Mouse (Mus musculus): ENCODE results near the gene Pou6f1.
"Not testable (repeated sequence)": the region's sequence is repeated elsewhere in the genome, so short reads cannot be mapped to it uniquely, and the experiment has no call there.

The Pou6f1 gene

GRCm38 (mm10) chr15:100621671-100622070 is 21.9 kb upstream of the Pou6f1 start:
- in situ Hi-C loops (cut with MboI, MseI), result not testable (repeated sequence)

- in situ Hi-C loops (cut with MboI, MseI), result no loop called here
These were observed 19.4 kb upstream of the Pou6f1 start for GRCm38 (mm10) chr15:100619200-100619599.

- in situ Hi-C loops (cut with MboI, MseI), result no loop called here
These were observed 16.4 kb upstream of the Pou6f1 start for GRCm38 (mm10) chr15:100616221-100616620.

- in situ Hi-C loops (cut with MboI, MseI), result no loop called here
These were observed 16.0 kb upstream of the Pou6f1 start for GRCm38 (mm10) chr15:100615825-100616220.

GRCm38 (mm10) chr15:100614996-100615824 is 15.4 kb upstream of the Pou6f1 start, which contains the start of gene Dazap2:
TSS of gene Dazap2 (plus strand) at chr15:100615349.
- in situ Hi-C loops (cut with MboI, MseI), result loop anchor here (5.0 kb wide), 2 partner anchors 63 to 153 kb away; partner anchors contain the start of gene Tfcp2

- in situ Hi-C loops (cut with MboI, MseI), result loop anchor here (5.0 kb wide), 2 partner anchors 62 to 152 kb away; partner anchors contain the start of gene Tfcp2
These were observed 14.6 kb upstream of the Pou6f1 start for GRCm38 (mm10) chr15:100614218-100614995.

GRCm38 (mm10) chr15:100613584-100613983 is 13.8 kb upstream of the Pou6f1 start:
- in situ Hi-C loops (cut with MboI, MseI), result loop anchor here (5.0 kb wide), 2 partner anchors 61 to 151 kb away; partner anchors contain the start of gene Tfcp2

- in situ Hi-C loops (cut with MboI, MseI), result loop anchor here (5.0 kb wide), 2 partner anchors 60 to 150 kb away; partner anchors contain the start of gene Tfcp2
These were observed 12.6 kb upstream of the Pou6f1 start for GRCm38 (mm10) chr15:100612432-100612831.

GRCm38 (mm10) chr15:100611951-100612350 is 12.2 kb upstream of the Pou6f1 start:
- in situ Hi-C loops (cut with MboI, MseI), result loop anchor here (5.0 kb wide), 2 partner anchors 60 to 150 kb away; partner anchors contain the start of gene Tfcp2

- in situ Hi-C loops (cut with MboI, MseI), result not testable (repeated sequence)
These were observed 6.9 kb upstream of the Pou6f1 start for GRCm38 (mm10) chr15:100606677-100607076.

GRCm38 (mm10) chr15:100601669-100602068 is 1.9 kb upstream of the Pou6f1 start:
- in situ Hi-C loops (cut with MboI, MseI), result no loop called here

- in situ Hi-C loops (cut with MboI, MseI), result no loop called here
These were observed 1.0 kb upstream of the Pou6f1 start for GRCm38 (mm10) chr15:100600696-100601272.

- in situ Hi-C loops (cut with MboI, MseI), result no loop called here
These were observed 387 bp upstream of the Pou6f1 start for GRCm38 (mm10) chr15:100600047-100600695.

GRCm38 (mm10) chr15:100598883-100599275 is 905 bp downstream of the Pou6f1 start:
- in situ Hi-C loops (cut with MboI, MseI), result no loop called here

- in situ Hi-C loops (cut with MboI, MseI), result no loop called here
These were observed 1.4 kb downstream of the Pou6f1 start for GRCm38 (mm10) chr15:100598287-100598882.

- in situ Hi-C loops (cut with MboI, MseI), result no loop called here
These were observed 7.0 kb downstream of the Pou6f1 start for GRCm38 (mm10) chr15:100592817-100593216.

- in situ Hi-C loops (cut with MboI, MseI), result no loop called here
These were observed 9.3 kb downstream of the Pou6f1 start for GRCm38 (mm10) chr15:100590436-100590835.

- in situ Hi-C loops (cut with MboI, MseI), result no loop called here
These were observed 11.5 kb downstream of the Pou6f1 start for GRCm38 (mm10) chr15:100588297-100588696.

GRCm38 (mm10) chr15:100587166-100587565 is 12.6 kb downstream of the Pou6f1 start:
- in situ Hi-C loops (cut with MboI, MseI), result no loop called here

- in situ Hi-C loops (cut with MboI, MseI), result no loop called here
These were observed 13.9 kb downstream of the Pou6f1 start for GRCm38 (mm10) chr15:100585931-100586330.

- in situ Hi-C loops (cut with MboI, MseI), result no loop called here
These were observed 19.7 kb downstream of the Pou6f1 start for GRCm38 (mm10) chr15:100580108-100580507.
